8 mouse cellular contexts compared by ENCODE assay signal in the genomic region with DNA sequence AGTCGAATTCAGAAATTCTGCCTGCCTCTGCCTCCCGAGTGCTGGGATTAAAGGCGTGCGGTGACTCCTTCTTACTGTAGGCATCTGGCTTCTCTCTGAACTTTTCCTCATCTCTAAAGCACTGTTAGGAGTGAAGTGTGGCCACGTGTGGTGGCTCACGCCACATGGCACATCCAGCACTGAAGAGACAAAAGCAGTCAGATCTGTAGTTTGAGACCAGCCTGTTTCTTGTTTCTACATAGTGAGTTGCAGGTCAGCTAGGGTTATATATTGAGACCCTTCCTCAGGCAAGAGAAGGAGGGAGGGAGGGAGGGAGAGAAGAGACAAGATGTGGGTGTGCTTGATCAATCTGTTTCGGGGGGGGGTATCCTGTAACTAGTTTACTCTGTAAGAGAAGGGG. TPM values are rescaled to one million over a fixed set of nuclear protein-coding genes. Genes with fewer than 3 reads are reported as not detected.
A peak's percentile ranks its signal among the peaks of the same experiment; 100 is the strongest.
DNase-seq lines count a peak whose midpoint lies in the region; ATAC-seq and TF ChIP-seq lines count a peak whose summit lies in the region.

Rangrf (minus strand) TSS at position 101 of the 400 bp plus-strand sequence.

- H3K4me3 ChIP-seq in lung, embryonic 16.5 days (ENCODE audit: low read length) = peak within 1 kb of the TSS; percentile 55
- H3K4me3 ChIP-seq in embryonic facial prominence, embryonic 13.5 days = peak within 1 kb of the TSS; percentile 51
- peak within 1 kb of the TSS; percentile 57 for H3K4me3 ChIP-seq in heart, embryonic 16.5 days (ENCODE audit: low read length)
- H3K4me3 ChIP-seq in olfactory bulb, adult 2 months (ENCODE audit: insufficient read depth, low read depth, low read length) = peak within 1 kb of the TSS; percentile 48; the same call in 1 of the 2 replicates

- H3K4me2 ChIP-seq in lung, embryonic 16.5 days (ENCODE audit: low read depth, low read length) = peak within 1 kb of the TSS; percentile 58
- H3K4me2 ChIP-seq in embryonic facial prominence, embryonic 13.5 days = peak within 1 kb of the TSS; percentile 71
- peak within 1 kb of the TSS; percentile 79 for H3K4me2 ChIP-seq in heart, embryonic 16.5 days (ENCODE audit: low read depth, low read length)

- no peak for ATAC-seq in lung, embryonic 16.5 days (ENCODE audit: low read depth)
- no peak for ATAC-seq in embryonic facial prominence, embryonic 13.5 days (ENCODE audit: insufficient number of reproducible peaks, insufficient read depth, low FRiP score, low TSS enrichment, low read depth)
- no peak for ATAC-seq in heart, embryonic 16.5 days (replicated peaks; ENCODE audit: extremely low read depth, insufficient read depth, low FRiP score)

- H3K36me3 ChIP-seq in lung, embryonic 16.5 days (ENCODE audit: control insufficient read depth, insufficient read depth, low read length) = no peaks in the 10 kb centered on the region
- H3K36me3 ChIP-seq in embryonic facial prominence, embryonic 13.5 days = no peaks in the 10 kb centered on the region
- no peaks in the 10 kb centered on the region for H3K36me3 ChIP-seq in heart, embryonic 16.5 days (ENCODE audit: control insufficient read depth, insufficient read depth)

- WGBS in lung, embryonic 16.5 days = 73% methylated on average over 7 of the region's 7 CpGs
- WGBS in embryonic facial prominence, embryonic 13.5 days = 75% methylated on average over 7 of the region's 7 CpGs
- 71% methylated on average over 7 of the region's 7 CpGs for WGBS in heart, embryonic 16.5 days
- 88% methylated on average over 7 of the region's 7 CpGs for WGBS in olfactory bulb, adult 2 months

- no peaks in the 10 kb centered on the region for H3K27me3 ChIP-seq in lung, embryonic 16.5 days (ENCODE audit: control insufficient read depth, insufficient read depth, low read depth, low read length)
- no peaks in the 10 kb centered on the region for H3K27me3 ChIP-seq in embryonic facial prominence, embryonic 13.5 days
- no peaks in the 10 kb centered on the region for H3K27me3 ChIP-seq in heart, embryonic 16.5 days (ENCODE audit: control insufficient read depth, insufficient read depth, low read length)

- no peaks in the 10 kb centered on the region for H3K9me3 ChIP-seq in lung, embryonic 16.5 days (ENCODE audit: control insufficient read depth, low read length)
- H3K9me3 ChIP-seq in embryonic facial prominence, embryonic 13.5 days = no peaks in the 10 kb centered on the region
- no peaks in the 10 kb centered on the region for H3K9me3 ChIP-seq in heart, embryonic 16.5 days (replicated peaks; ENCODE audit: control insufficient read depth, low read length)

- intact Hi-C loops in left cerebral cortex, postnatal 4 days (cut with DNase I) = no loop called here

- TF ChIP-seq POLR2A in olfactory bulb, adult 2 months (IDR thresholded peaks at IDR 0.05; ENCODE audit: insufficient read depth, low read depth, low read length) = no peak

- no peak within 1 kb of the TSS for H3K27ac ChIP-seq in lung, embryonic 16.5 days (ENCODE audit: low read length)
- H3K27ac ChIP-seq in embryonic facial prominence, embryonic 13.5 days = no peak within 1 kb of the TSS
- no peak within 1 kb of the TSS for H3K27ac ChIP-seq in heart, embryonic 16.5 days (ENCODE audit: low read length)
- no peak within 1 kb of the TSS for H3K27ac ChIP-seq in olfactory bulb, adult 2 months (ENCODE audit: insufficient read depth, low read depth, low read length)

- H3K9ac ChIP-seq in lung, embryonic 16.5 days (ENCODE audit: low read length) = peak within 1 kb of the TSS; percentile 40
- peak within 1 kb of the TSS; percentile 49 for H3K9ac ChIP-seq in embryonic facial prominence, embryonic 13.5 days
- peak within 1 kb of the TSS; percentile 63 for H3K9ac ChIP-seq in heart, embryonic 16.5 days (ENCODE audit: low read length)

- H3K4me1 ChIP-seq in lung, embryonic 16.5 days (replicated peaks; ENCODE audit: control insufficient read depth, insufficient read depth, low read length) = peaks cover 17% of the 10 kb centered on the region
- peaks cover 11% of the 10 kb centered on the region for H3K4me1 ChIP-seq in embryonic facial prominence, embryonic 13.5 days
- H3K4me1 ChIP-seq in heart, embryonic 16.5 days (ENCODE audit: control insufficient read depth, insufficient read depth, low read length) = peaks cover 28% of the 10 kb centered on the region
- H3K4me1 ChIP-seq in olfactory bulb, adult 2 months (ENCODE audit: control insufficient read depth, insufficient read depth, low read length) = peaks cover 13% of the 10 kb centered on the region; the same call in 1 of the 2 replicates

- DNase-seq in lung, postnatal 25 days (ENCODE audit: low spot score) = no peak
- DNase-seq in left cerebral cortex, postnatal 4 days = no peak
- no peak for DNase-seq in cerebellum, postnatal 14 days
- DNase-seq in kidney, adult 18-20 months = no peak

- TF ChIP-seq CTCF in olfactory bulb, adult 2 months (IDR thresholded peaks at IDR 0.05; ENCODE audit: insufficient read depth, low read depth, low read length) = no peak

RNA-seq across cellular contexts. Expression of gene Rangrf, which starts in this region (rescaled TPM):
- polyA plus RNA-seq in lung, embryonic 16.5 days (2015; fragmentation: Nextera tagmentation; extraction: Ambion mirVana) = 36.7 and 40.3 TPM in 2 replicates
- polyA plus RNA-seq in embryonic facial prominence, embryonic 13.5 days (2015; fragmentation: Nextera tagmentation; extraction: Ambion mirVana) = 50.1 and 59.3 TPM in 2 replicates
- polyA plus RNA-seq in heart, embryonic 16.5 days (2015; fragmentation: Nextera tagmentation; extraction: Ambion mirVana) = 79.2 and 84.3 TPM in 2 replicates
- 10 to 100 TPM; 16.4 to 23.8 TPM for total RNA-seq in left cerebral cortex, postnatal 4 days (2021)
- polyA plus RNA-seq in olfactory bulb, adult 2 months (2012; ENCODE audit: insufficient read depth, insufficient read length, low replicate concordance, missing spikeins) = not detected in 2 replicates

Comparison
In these comparisons a context has a peak if more than half of its experiments do, and no peak if none do; other contexts are left out.
1. RNA of gene Rangrf (polyA plus RNA-seq): 79.2 to 84.3 TPM in heart, embryonic 16.5 days, 50.1 to 59.3 TPM in embryonic facial prominence, embryonic 13.5 days and 36.7 to 40.3 TPM in lung, embryonic 16.5 days; not detected in olfactory bulb, adult 2 months; every median in the first group is over 10 times any median in the second.
2. Peak in every context shown above with its lines, with median percentiles within 50 percentile points of each other: H3K4me2 ChIP-seq, H3K4me3 ChIP-seq and H3K9ac ChIP-seq.